Mouse (Mus musculus): ENCODE data around the gene Tfcp2l1.
"Not testable (repeated sequence)": the region's sequence is repeated elsewhere in the genome, so short reads cannot be mapped to it uniquely, and the experiment has no call there.

Gene Tfcp2l1

DNA sequence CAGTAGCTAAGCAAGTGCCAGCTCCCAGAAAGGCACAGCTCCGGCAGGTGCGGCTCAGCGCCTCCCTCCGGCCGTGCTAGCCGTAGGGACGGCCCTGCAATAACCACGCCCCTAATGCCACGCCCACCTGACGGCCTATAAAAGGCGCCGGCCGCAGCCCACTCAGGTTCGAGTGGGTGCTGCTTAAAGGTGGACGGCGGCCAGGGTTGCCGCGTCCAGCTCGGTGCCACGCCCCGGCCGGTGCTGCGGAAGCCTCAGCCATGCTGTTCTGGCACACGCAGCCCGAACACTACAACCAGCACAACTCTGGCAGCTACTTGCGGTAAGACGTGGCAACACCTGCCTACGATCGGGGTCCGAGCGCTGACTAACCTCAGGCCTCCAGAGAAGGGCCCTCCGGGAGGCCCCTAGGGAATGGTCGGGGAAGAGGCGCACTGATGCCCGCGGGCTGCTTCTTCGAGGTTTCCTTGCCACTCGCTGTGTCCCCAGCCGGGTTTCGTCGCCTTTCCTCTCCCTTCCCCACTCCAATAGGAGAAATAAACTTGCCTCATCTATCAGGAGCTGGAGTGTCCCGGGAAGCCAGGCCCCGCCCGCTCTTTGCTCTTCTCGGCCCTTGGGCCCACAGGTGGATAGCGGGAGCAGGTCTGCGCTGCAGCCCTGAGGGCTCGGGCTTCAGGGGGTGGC, at the start of gene Tfcp2l1:
Gene Tfcp2l1, plus strand, starts transcription at position 165 of the 684 bp plus-strand sequence.
- peak; percentile 39 for DNase-seq (ENCODE audit: low read depth)

DNA sequence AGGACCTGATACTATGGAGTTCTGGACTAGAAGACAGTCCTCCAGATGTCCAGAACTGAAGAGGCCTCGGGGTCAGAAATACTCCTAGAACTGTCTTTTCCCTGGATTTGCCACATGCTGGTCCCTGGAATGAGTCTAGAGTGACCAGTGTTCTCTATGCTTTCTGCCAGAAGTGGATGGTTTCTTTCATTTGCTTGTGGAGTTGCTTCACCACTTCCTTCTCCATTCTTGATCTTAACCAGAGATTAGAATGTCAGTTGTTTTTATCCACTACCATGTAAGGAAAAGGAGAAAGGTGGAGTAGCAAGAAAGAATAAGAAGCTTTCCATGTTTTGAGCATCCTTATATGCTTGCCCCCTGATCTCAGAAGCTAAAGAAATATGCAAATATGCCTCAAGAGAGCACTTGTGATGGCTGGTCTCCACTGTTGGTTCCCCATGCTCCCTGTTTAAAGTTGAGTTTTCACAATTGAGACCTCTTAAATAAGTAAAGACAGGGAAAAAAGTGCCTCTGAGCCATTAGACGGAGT, 47.5 kb upstream of the Tfcp2l1 start:
- no peak for DNase-seq (ENCODE audit: low read depth)

DNA sequence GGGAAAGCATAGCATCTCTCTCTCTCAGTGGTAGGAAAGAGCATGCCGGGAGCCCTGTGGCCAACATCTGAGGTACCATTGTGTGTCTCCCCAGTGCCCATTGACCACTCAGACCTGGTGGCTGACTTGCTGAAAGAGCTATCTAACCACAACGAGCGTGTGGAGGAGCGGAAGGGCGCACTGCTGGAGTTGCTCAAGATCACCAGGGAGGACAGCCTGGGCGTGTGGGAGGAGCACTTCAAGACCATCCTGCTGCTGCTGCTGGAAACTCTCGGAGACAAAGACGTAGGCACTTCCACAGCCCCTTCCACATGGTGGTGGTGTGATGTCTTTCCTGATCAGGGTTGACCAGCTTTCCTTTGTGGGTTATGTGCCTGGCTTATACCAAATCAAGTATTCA, 46.6 kb upstream of the Tfcp2l1 start:
- no peak for DNase-seq (ENCODE audit: low read depth)

DNA sequence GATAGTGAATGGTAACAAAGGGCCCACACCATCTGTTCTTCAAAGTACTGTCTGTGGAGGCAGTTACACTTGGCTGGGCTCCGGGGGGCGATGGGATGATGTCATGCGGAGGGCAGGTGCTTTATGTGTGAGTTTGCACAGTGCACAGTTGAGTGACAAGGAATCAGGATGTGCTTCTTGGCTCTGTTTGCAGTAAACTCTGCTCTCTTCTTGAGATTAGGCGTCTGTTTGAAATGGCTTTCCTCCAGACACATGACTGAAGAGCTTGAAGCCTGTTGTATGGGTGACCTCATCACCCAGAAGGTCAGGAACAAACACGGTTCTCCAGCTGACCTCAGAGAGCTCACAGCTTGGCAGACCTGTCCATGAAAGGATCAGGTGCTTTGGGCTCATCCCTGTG, 38.0 kb upstream of the Tfcp2l1 start:
- DNase-seq (ENCODE audit: low read depth) = no peak

DNA sequence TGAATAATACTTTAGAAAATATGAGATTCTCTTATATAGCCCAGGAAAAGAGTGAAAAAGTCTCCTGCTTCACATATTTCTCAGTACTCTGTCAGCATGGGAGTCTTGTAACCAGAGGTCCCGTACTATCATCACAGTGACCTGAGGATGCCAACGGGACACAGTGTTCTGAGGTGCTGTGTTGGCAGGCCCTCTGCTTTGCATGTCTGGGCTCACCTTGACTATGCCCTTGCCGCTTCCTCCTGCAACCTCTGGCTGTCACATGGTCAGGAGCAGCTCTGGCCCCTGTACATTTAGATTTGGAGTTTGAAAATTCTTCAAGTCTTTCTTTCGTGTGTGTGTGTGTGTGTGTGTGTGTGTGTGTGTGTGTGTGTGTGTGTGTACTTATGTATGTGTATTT, 34.8 kb upstream of the Tfcp2l1 start:
- no peak for DNase-seq (ENCODE audit: low read depth)

DNA sequence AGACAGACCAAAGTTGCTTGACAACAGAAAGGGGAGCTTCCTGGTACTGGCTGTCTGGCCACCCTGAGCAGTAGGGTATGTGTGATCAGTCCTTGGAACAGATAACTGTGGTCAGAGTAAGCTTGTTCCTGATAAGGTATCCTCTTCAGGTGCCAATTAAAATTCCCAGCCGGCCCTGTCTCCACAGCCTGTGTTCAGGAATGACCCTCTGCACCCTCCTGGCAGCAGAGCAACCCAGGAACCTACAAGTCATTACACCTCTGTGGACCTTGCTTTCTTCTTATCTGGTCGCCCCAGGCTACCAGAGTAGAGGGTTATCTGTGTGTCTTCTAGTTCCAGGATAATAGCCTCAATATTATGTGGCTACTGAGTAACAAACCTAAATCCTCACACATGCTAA, 32.4 kb upstream of the Tfcp2l1 start:
- peak; percentile 45 for DNase-seq (ENCODE audit: low read depth)

DNA sequence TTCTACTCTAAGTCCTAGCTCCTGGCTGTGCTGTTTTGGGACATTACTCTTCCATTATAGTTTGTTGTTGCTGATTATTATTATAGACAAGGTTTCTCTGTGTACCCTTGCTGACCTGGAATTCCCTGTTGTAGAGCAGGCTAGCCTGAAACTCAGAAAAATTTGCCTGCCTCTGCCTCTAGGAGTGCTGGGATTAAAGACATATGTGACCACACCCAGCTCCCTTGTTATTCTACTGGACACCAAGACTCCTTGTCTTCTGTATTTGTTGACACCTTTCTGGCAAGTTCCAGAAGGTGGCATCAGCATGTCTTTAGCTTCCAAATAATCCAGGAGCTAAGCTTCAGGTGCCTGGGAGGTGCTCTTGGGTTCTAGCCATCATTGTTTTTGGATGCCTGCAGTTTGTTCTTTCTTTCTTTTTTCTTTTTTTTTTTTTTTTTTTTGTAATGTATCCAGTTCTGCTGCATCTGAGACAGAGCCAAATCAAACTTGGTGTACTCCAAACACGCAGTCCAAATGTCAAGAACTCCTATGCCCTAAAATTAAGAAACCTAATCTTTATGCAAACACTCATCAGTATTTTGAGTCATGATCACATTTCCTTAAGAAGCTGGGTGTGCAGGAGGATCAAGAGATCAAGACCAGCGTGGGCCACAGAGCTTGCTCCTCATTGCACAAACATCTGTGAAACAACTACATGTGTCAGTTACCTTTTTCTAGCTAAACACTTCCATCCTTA, 30.1 kb upstream of the Tfcp2l1 start:
- no peak for DNase-seq (ENCODE audit: low read depth)

DNA sequence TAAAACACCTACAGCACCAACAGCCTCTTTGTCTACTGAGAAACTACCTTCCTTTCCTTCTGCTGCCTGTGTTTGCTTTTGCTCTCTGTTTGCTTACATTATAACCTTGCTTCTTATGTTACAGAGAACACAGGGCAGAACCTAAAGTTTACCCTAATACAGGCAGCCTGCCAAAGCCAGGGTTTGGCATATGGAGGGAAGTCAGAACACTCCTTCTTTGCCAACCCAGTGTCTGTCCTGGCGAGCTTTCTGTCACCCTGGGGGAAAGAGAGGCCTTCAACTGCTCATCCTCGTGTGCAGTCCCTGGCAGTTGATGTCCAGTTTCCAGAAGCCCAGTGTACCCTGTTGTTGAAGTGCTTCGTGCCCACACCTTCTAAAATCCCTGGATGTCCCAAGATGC, 29.4 kb upstream of the Tfcp2l1 start:
- no peak for DNase-seq (ENCODE audit: low read depth)

DNA sequence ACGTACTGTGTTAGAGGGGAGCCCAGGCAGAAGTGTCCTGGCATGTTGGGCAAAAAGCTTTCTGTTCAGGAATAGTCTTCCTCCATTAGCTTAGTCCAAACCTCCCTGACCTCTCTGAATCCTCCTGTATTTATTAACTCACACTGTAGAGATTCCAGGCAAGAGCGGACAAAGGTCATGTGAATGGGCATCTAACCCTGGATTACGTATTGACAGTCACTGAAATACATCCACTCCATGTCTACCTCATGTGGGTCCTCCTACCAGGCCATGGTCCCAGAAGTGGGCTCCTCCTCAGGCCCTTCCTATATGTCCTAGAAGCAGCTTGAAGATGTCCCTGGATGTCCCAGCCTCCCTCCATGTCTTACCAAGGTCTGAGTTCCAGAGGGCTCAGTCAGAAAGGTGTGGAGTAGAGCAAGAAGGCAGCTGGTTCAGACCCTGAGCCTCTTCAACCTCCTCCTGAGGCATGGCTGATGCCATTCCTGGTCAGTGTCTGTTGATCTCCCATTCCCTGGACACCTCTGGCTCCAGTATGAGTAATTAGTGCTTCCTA, 14.0 kb upstream of the Tfcp2l1 start:
- DNase-seq (ENCODE audit: low read depth) = no peak

DNA sequence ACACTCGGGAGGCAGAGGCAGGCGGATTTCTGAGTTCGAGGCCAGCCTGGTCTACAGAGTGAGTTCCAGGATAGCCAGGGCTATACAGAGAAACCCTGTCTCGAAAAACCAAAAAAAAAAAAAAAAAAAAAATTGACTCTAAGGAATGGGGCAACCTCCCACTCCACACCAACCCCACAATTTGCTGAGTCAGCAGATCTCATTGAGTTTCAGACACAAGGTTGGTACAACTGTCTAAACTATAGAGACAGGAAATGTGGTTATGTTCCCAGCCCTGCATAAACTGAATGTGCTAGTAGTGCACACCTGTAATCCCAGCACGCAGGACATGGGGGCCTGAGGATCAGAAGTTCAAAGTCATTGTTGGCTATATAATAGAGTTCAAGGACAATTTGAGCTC, 6.7 kb upstream of the Tfcp2l1 start:
- not testable (repeated sequence) for DNase-seq (ENCODE audit: low read depth)

DNA sequence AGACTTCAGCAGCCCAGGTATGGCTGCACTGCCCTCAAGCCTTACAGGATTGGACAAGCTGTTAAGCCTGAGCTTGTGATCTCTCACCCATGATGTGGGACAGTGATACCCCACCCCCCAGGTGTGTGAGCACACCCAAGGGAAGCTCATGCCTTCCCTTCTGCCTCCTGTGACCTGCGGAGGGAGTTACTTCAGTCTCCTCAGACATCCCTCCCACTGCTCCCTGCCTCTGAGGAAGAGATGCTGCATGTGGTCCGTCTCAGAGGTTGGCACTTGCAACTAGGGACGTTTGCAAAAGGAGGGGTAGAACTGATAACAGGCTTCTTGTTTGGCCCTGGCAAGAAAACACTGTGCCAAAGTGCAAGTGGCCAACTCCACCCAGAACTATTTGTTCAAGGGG, 4.9 kb upstream of the Tfcp2l1 start:
- no peak for DNase-seq (ENCODE audit: low read depth)

DNA sequence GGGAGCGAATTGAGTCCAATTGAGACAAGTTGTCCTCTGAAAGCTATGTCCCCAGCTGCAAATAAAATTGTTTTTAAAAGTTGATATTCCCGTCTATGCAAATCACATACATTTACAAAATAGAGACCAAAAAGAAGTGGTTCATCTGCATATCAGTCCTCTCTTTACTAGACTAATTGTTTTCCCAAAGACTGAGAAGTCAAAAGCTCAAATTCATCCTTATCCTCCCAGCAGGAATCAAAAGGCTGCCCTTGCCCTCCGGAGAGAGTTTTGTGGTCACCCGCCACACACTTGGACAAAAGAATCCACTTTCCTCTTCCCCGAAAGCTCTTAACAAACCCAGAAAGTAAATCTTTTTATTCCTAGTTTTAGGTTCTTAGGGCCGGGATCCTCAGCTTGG, 2.3 kb upstream of the Tfcp2l1 start:
- no peak for DNase-seq (ENCODE audit: low read depth)

DNA sequence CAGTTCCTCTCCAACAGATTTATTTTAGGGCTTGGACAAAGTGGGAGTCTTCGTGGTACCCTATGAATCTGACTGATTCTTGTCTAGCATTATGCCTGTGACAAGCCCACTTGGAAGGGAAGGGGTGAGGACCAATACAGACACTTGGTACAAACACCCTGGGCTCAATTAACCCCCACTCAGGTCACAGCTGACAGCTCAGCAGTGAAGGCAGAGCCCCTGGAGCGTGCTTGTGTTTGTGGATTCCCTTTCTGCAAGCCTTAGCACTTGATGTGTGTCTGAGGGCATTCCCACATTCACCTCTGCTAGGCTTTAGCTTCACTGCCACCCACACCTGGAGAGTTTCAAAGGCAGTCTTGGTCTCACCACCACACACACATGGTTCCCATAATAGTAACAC, 1.8 kb upstream of the Tfcp2l1 start:
- DNase-seq (ENCODE audit: low read depth) = no peak

DNA sequence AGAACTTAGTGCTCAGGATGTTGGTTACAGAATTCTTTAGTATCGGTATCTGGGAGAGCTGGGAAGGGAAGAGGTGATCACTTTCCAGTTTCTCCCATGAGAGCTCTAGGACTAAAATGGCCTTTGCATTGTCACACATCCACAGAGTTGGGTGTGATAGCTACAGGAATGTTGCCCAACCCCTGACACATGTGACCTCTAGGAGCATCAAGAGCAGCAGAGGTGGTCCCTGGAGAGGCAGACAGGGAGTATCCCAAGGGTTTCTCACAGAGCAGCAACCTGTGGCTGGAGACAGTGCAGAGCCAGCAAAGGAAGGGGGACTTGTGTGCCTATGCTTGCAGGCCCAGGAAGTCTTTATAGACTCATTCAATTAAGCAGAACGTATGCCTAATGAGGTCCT, 1.3 kb upstream of the Tfcp2l1 start:
- DNase-seq (ENCODE audit: low read depth) = no peak

DNA sequence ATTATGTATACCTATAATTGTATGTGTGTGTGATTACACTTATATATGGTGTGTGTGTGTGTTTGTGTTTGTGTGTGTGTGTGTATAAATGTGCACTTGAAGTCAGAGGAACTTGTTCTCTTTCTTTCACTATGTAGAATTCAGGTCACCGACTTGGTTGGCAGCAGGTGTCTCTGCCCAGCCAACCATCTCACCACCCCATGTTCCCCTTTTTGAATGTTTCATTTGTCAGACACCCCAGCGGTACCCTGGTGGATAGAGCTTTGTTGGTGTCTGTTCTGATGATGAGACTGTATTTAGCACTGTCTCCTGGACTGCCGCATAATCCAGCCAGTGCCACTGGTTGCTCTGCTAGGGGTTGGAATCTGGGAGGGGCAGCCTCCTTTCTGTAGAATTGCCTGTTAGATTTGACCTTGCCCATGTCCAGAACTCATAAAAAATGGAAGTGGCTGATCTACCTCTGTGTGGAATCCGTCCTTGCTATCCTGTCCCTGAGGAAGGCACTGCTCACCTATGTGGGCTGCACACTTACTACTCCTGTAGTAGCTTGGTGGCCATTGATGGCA, 5.8 kb downstream of the Tfcp2l1 start:
- DNase-seq (ENCODE audit: low read depth) = no peak

DNA sequence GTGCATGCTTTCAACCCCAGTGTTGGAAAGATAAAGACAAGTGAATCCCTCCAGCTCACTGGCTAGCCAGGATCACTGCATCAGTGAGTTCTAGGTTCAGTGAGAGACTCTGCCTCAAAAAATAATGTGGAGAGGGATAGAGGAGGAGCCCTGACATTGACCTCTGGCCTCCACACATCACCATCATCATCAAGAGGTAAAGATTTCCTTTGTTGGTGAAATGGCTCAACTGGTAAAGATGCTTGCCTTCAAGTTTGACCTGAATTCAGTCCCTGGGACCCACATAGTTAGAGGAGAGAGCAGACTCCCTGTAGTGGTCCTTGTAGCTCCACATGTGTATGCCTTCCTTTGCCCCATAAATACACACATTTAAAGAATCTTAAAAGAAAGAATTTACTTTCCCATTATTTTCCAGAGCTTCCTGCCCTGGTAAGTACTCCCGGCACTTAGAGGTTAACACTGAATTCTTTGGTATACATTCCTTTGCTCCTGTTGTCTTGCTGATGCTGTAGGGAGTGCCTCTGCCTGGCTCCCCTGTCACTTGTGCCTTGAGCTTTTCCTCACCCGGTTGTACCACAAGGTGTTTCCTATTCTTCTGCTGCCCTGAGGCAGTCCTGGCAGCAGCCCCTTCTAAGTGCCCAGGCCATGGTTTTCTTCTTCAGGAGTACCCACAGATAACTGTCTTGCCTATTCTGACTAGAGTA, 14.7 kb downstream of the Tfcp2l1 start:
- DNase-seq (ENCODE audit: low read depth) = no peak

DNA sequence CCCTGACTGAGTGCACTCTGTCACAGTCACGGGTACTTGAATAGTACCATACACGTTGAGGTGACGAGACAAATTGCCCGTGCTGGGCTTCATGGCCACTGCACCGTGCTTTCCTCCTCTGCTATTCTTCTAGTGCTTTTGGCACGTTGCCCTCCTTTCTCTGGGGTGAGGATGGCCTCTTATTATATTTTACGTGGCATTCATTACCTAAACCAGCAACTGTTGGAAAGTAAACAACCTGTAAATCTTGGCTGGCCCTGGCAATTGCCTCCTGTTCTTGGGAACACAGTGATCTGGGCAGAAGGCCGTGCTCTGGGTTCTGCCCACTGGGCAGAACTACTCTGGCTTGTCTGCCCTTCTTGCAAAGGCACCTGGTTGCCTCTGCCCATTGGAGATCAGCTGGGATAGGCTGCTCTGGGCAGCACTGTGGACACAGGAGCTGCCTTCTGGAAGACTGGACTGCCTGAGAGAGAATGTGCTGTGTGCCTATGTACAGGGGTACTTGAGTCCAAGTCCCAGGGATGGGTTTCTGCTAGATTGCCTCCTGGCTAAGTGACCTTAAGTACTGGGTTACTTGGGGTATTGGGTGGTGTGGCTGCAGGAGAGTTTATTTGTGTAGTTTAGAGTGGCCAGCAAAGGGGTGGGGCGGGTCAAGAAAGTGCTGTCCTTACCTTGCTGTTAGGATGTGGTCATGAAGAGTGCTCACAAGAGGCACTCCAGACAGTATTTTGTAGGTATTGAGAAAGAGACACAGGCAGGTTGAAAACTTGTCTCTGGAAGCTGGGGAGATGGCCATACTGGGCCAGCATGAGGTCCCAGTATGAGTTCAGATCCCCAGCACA, 15.6 kb downstream of the Tfcp2l1 start:
- no peak for DNase-seq (ENCODE audit: low read depth)

DNA sequence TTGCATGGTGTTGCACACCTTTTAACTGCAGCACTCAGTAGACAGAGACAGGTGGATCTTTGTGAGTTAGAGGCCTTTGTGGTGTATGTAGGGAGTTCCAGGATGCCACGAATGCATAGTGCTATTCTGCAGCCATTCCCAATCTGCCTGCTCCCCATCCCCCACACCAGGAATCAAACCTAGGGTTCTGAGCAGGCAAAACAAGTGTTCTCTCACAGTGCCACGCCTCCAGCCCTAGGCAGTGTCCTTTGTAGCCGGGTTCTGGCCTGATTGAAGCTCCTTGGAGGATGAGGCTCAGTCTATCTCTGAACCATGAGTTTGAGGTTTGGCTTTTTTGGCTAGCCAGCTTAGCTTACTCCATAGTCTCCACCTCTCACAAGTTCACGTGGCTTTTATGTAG, 18.0 kb downstream of the Tfcp2l1 start:
- no peak for DNase-seq (ENCODE audit: low read depth)

DNA sequence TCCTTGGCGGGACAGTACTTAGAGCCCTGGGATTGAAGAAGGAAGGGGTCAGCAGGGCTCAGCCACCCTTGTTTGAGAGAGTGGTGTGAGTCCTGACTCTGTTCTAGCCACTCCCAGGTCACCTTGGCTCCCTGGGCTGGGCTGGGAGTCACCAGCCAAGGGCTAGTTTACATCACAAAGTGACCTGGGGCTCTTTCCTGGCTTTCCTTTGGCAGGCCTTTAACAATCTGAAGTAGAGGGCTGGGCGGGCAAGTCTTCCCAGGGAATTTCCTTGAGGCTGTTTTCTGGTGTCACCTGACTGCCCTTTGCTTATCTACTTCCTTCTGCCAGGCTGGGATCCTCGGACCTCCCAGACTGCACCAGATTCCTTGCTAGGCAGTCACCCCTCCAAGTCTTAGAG, 20.3 kb downstream of the Tfcp2l1 start:
- no peak for DNase-seq (ENCODE audit: low read depth)

DNA sequence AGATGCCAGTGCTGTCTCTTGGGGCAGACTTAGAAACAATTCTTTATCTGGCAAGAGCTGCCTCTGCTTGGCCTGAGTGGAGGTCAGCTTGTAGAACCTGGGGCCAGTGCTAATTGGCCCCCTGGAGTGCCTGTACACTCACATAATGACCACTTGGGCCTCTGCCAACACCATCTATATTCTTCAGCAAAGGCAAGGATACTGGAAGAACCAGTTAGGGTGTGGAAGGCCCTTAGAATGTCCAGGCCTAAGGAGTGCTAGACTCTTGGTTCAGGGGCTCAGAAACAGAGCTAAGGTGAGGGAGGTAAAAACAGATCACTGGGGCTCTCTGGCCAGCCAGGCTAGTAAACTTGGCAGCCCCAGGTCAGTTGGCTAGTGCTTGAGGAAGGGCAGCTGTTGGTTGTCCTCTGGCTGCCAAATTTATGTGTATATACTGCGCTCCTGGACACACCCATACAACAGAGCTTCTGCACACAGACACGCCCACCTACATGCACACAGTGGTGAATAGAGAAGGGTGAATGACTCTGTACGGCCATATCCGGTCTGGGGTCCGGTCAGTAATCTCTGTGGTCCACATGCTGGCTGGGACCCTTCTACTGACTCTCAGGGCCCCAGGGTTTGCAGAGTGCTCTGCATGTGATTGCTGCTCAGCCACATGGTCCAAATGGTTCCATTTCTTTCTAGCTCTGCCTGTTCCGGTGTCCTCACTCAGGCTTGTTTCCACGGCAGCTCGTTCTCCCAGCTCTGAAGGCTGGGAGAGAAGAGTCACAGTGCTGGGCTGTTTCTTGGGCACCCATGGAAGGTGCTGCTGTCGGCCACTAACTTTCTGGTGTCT, 22.4 kb downstream of the Tfcp2l1 start:
- DNase-seq (ENCODE audit: low read depth) = no peak

DNA sequence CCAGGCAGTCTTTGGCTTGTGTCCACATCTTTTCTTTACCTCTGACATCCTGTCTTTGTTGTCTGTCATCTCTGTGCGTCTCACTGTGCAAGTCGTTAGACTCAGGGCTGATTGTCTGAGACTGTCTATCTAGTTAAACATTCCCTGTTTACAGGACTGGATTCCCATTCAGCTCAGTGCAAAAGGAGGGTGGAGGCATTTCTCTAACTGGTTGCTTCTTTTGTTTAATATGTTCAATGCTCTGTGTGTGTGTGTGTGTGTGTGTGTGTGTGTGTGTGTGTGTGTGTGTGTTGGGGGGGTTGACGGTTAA, 23.0 kb downstream of the Tfcp2l1 start:
- DNase-seq (ENCODE audit: low read depth) = no peak

All from c-Kit-positive CD71-positive TER-119-negative erythroid progenitor cells, embryonic 14.5 days (primary cell).